In the genomic region with DNA sequence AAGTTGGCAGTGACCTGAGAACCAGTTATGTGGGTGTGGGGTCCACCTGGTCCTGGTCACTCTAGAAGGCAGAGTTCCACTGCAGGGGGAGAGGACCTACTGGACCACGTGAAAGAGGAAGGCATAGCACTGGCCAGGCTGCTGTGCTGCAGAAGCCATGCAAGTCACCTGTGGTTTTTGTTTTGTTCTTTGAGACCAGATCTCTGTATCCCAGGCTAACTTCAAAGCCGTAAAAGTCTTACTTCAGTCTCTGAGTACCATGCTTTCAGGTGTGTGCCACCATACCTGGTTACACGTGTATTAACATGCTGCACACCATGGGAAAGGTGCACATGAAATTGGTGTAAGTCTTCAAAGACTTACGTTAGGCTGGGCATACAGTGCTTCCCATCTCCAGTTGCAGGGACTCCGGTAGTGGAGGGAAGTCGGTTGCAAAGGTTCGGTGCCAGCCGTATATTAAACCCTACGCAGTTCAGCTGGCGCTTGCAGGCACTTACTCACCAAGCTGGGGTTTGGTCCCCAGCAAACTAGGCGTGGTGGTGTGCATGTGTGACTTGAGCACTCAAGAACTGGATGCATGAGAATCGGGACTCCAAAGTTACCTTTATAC, we compare ENCODE assay signal across 11 mouse cellular contexts. TPM values are rescaled to one million over a fixed set of nuclear protein-coding genes. Genes with fewer than 3 reads are reported as not detected.
DNase-seq lines count a peak whose midpoint lies in the region; ATAC-seq and TF ChIP-seq lines count a peak whose summit lies in the region.
"Had no signal": no experiment of that assay in that cellular context is flagged by ENCODE, and none has a peak within 500 bp of the region (broad histone marks: within the 10 kb centered on the region; RNA-seq: fewer than 3 reads in every experiment).

No protein-coding gene starts in this region.

- TF ChIP-seq CTCF in hindbrain, postnatal 0 days (IDR thresholded peaks at IDR 0.05; ENCODE audit: low read depth), result no peak

- peaks cover 32% of the 10 kb centered on the region for H3K4me1 ChIP-seq in heart, embryonic 11.5 days (ENCODE audit: control insufficient read depth, insufficient read depth, low read length)
- peaks cover 71% of the 10 kb centered on the region for H3K4me1 ChIP-seq in midbrain, embryonic 10.5 days
- peaks cover 32% of the 10 kb centered on the region for H3K4me1 ChIP-seq in midbrain, embryonic 11.5 days (ENCODE audit: control insufficient read depth, insufficient read depth, low read length)
- H3K4me1 ChIP-seq in hindbrain, postnatal 0 days (ENCODE audit: insufficient read depth, low read length), result peaks cover 22% of the 10 kb centered on the region; the same call in 1 of the 2 replicates
- H3K4me1 ChIP-seq in neural tube, embryonic 13.5 days (replicated peaks), result peaks cover 69% of the 10 kb centered on the region

- DNase-seq in heart, adult 9 months (ENCODE audit: low spot score in 2 of 2), result no peak
- DNase-seq in midbrain, embryonic 10.5 days (ENCODE audit: low spot score), result no peak
- no peak for DNase-seq in midbrain, embryonic 11.5 days (ENCODE audit: low spot score, missing footprints)
- no peak for DNase-seq in hindbrain, postnatal 0 days (ENCODE audit: low spot score)
- no peak for DNase-seq in right cerebral cortex, postnatal 10 days (ENCODE audit: low spot score in 2 of 2)
- DNase-seq in ovary, postnatal 36 days (ENCODE audit: low spot score), result no peak
- DNase-seq: cerebellum, postnatal 36 days; kidney, postnatal 25 days; lung, postnatal 36 days had no signal

- WGBS in heart, embryonic 11.5 days (ENCODE audit: insufficient replicate concordance), result 92% methylated on average over 12 of the region's 12 CpGs
- WGBS in midbrain, embryonic 10.5 days, result 92% methylated on average over 12 of the region's 12 CpGs
- WGBS in midbrain, embryonic 11.5 days, result 93% methylated on average over 12 of the region's 12 CpGs
- 93% methylated on average over 12 of the region's 12 CpGs for WGBS in hindbrain, postnatal 0 days
- 92% methylated on average over 12 of the region's 12 CpGs for WGBS in neural tube, embryonic 13.5 days

- H3K36me3 ChIP-seq in heart, embryonic 11.5 days (ENCODE audit: control insufficient read depth, insufficient read depth, low read length), result peaks cover 4% of the 10 kb centered on the region; the same call in 1 of the 2 replicates
- H3K36me3 ChIP-seq in midbrain, embryonic 10.5 days, result peaks cover 23% of the 10 kb centered on the region
- H3K36me3 ChIP-seq in midbrain, embryonic 11.5 days (ENCODE audit: control insufficient read depth, insufficient read depth, low read length), result 0 out of 2 replicates have a peak, but pooled peaks cover 2% of the 10 kb centered on the region
- peaks cover 13% of the 10 kb centered on the region; the same call in 1 of the 2 replicates for H3K36me3 ChIP-seq in hindbrain, postnatal 0 days (ENCODE audit: insufficient read depth, low read length)
- H3K36me3 ChIP-seq in neural tube, embryonic 13.5 days, result peaks cover 18% of the 10 kb centered on the region

- H3K27ac ChIP-seq in heart, embryonic 11.5 days (ENCODE audit: low read depth, low read length), result 0 out of 2 replicates have a peak overlapping the region, but pooled peaks have one; percentile 10
- H3K27ac ChIP-seq in midbrain, embryonic 10.5 days (replicated peaks), result no peak overlapping the region
- H3K27ac ChIP-seq in midbrain, embryonic 11.5 days (ENCODE audit: low read depth, low read length), result no peak overlapping the region
- H3K27ac ChIP-seq in hindbrain, postnatal 0 days, result no peak overlapping the region
- no peak overlapping the region for H3K27ac ChIP-seq in neural tube, embryonic 13.5 days (replicated peaks)

- no peak overlapping the region for H3K4me2 ChIP-seq in heart, embryonic 11.5 days
- H3K4me2 ChIP-seq in midbrain, embryonic 11.5 days, result no peak overlapping the region
- H3K4me2 ChIP-seq in hindbrain, postnatal 0 days (ENCODE audit: low read depth, low read length), result no peak overlapping the region
- H3K4me2 ChIP-seq in neural tube, embryonic 13.5 days, result no peak overlapping the region

- H3K4me3 ChIP-seq in heart, embryonic 11.5 days (ENCODE audit: low read depth, low read length), result 0 out of 2 replicates have a peak overlapping the region, but pooled peaks have one; percentile 5
- peak overlapping the region; percentile 85; the same call in 1 of the 2 replicates for H3K4me3 ChIP-seq in midbrain, embryonic 10.5 days
- no peak overlapping the region for H3K4me3 ChIP-seq in midbrain, embryonic 11.5 days (ENCODE audit: low read depth, low read length)
- no peak overlapping the region for H3K4me3 ChIP-seq in hindbrain, postnatal 0 days (ENCODE audit: low read length)
- no peak overlapping the region for H3K4me3 ChIP-seq in neural tube, embryonic 13.5 days

- no peak for ATAC-seq in heart, embryonic 11.5 days (replicated peaks; ENCODE audit: insufficient number of reproducible peaks, low FRiP score, low TSS enrichment)
- no peak for ATAC-seq in midbrain, embryonic 11.5 days (ENCODE audit: low FRiP score)
- no peak for ATAC-seq in hindbrain, postnatal 0 days
- no peak for ATAC-seq in neural tube, embryonic 13.5 days (ENCODE audit: low read depth)

- H3K9me3 ChIP-seq in heart, embryonic 11.5 days (replicated peaks; ENCODE audit: control insufficient read depth, low read length), result no peaks in the 10 kb centered on the region
- no peaks in the 10 kb centered on the region for H3K9me3 ChIP-seq in midbrain, embryonic 10.5 days (replicated peaks)
- H3K9me3 ChIP-seq in midbrain, embryonic 11.5 days (ENCODE audit: control insufficient read depth, low read length), result no peaks in the 10 kb centered on the region
- no peaks in the 10 kb centered on the region for H3K9me3 ChIP-seq in hindbrain, postnatal 0 days (ENCODE audit: low read length)
- H3K9me3 ChIP-seq in neural tube, embryonic 13.5 days, result no peaks in the 10 kb centered on the region

- H3K9ac ChIP-seq in heart, embryonic 11.5 days (ENCODE audit: low read depth, low read length), result no peak overlapping the region
- no peak overlapping the region for H3K9ac ChIP-seq in midbrain, embryonic 11.5 days (ENCODE audit: low read length)
- 0 out of 2 replicates have a peak overlapping the region, but pooled peaks have one; percentile 1 for H3K9ac ChIP-seq in hindbrain, postnatal 0 days (replicated peaks; ENCODE audit: low read length)
- H3K9ac ChIP-seq in neural tube, embryonic 13.5 days, result peak overlapping the region; percentile 89; the same call in 1 of the 2 replicates

- H3K27me3 ChIP-seq in heart, embryonic 11.5 days (ENCODE audit: control insufficient read depth, insufficient read depth, low read length), result no peaks in the 10 kb centered on the region
- H3K27me3 ChIP-seq in midbrain, embryonic 10.5 days (ENCODE audit: low read depth, poor library complexity, severe bottlenecking), result no peaks in the 10 kb centered on the region
- H3K27me3 ChIP-seq in midbrain, embryonic 11.5 days (ENCODE audit: control insufficient read depth, insufficient read depth, low read length), result no peaks in the 10 kb centered on the region
- no peaks in the 10 kb centered on the region for H3K27me3 ChIP-seq in hindbrain, postnatal 0 days (ENCODE audit: insufficient read depth, low read length)
- no peaks in the 10 kb centered on the region for H3K27me3 ChIP-seq in neural tube, embryonic 13.5 days

RNA-seq across cellular contexts. Expression of a gene that starts 2.9 kb away (rescaled TPM):
- 48.2 and 49.2 TPM in 2 replicates for polyA plus RNA-seq in heart, embryonic 11.5 days (2014; fragmentation: Nextera tagmentation; extraction: Ambion mirVana)
- 77.8 and 89.4 TPM in 2 replicates for polyA plus RNA-seq in midbrain, embryonic 10.5 days (2016; fragmentation: Nextera tagmentation; extraction: Ambion mirVana)
- 63.4 and 69.4 TPM in 2 replicates for polyA plus RNA-seq in midbrain, embryonic 11.5 days (2014; fragmentation: Nextera tagmentation; extraction: Ambion mirVana)
- 53.7 and 98.5 TPM in 2 replicates for total RNA-seq in hindbrain, postnatal 0 days (2014; rRNA removed)
- polyA plus RNA-seq in hindbrain, postnatal 0 days (2015; fragmentation: Nextera tagmentation; extraction: Ambion mirVana), result 103 and 106 TPM in 2 replicates
- 94.0 and 101 TPM in 2 replicates for polyA plus RNA-seq in neural tube, embryonic 13.5 days (2015; fragmentation: Nextera tagmentation; extraction: Ambion mirVana)

RNA-seq across cellular contexts. Expression of a gene that starts 2.9 kb away (rescaled TPM):
- 38.6 and 53.9 TPM in 2 replicates for polyA plus RNA-seq in heart, embryonic 11.5 days (2014; fragmentation: Nextera tagmentation; extraction: Ambion mirVana)
- 89.5 and 98.1 TPM in 2 replicates for polyA plus RNA-seq in midbrain, embryonic 10.5 days (2016; fragmentation: Nextera tagmentation; extraction: Ambion mirVana)
- polyA plus RNA-seq in midbrain, embryonic 11.5 days (2014; fragmentation: Nextera tagmentation; extraction: Ambion mirVana), result 31.8 and 34.3 TPM in 2 replicates
- total RNA-seq in hindbrain, postnatal 0 days (2014; rRNA removed), result 136 and 156 TPM in 2 replicates
- polyA plus RNA-seq in hindbrain, postnatal 0 days (2015; fragmentation: Nextera tagmentation; extraction: Ambion mirVana), result 94.3 and 95.4 TPM in 2 replicates
- polyA plus RNA-seq in neural tube, embryonic 13.5 days (2015; fragmentation: Nextera tagmentation; extraction: Ambion mirVana), result 89.7 and 99.0 TPM in 2 replicates

RNA-seq across cellular contexts. Expression of a gene that starts 5.2 kb away (rescaled TPM):
- polyA plus RNA-seq in heart, embryonic 11.5 days (2014; fragmentation: Nextera tagmentation; extraction: Ambion mirVana), result 18.9 and 19.2 TPM in 2 replicates
- polyA plus RNA-seq in midbrain, embryonic 10.5 days (2016; fragmentation: Nextera tagmentation; extraction: Ambion mirVana), result 38.1 and 38.4 TPM in 2 replicates
- 26.1 and 28.6 TPM in 2 replicates for polyA plus RNA-seq in midbrain, embryonic 11.5 days (2014; fragmentation: Nextera tagmentation; extraction: Ambion mirVana)
- total RNA-seq in hindbrain, postnatal 0 days (2014; rRNA removed), result 22.9 and 47.1 TPM in 2 replicates
- 35.7 and 37.5 TPM in 2 replicates for polyA plus RNA-seq in hindbrain, postnatal 0 days (2015; fragmentation: Nextera tagmentation; extraction: Ambion mirVana)
- 30.2 and 31.6 TPM in 2 replicates for polyA plus RNA-seq in neural tube, embryonic 13.5 days (2015; fragmentation: Nextera tagmentation; extraction: Ambion mirVana)

RNA-seq across cellular contexts. Expression of a gene that starts 17.9 kb away (rescaled TPM):
- polyA plus RNA-seq in heart, embryonic 11.5 days (2014; fragmentation: Nextera tagmentation; extraction: Ambion mirVana), result 205 and 218 TPM in 2 replicates
- polyA plus RNA-seq in midbrain, embryonic 10.5 days (2016; fragmentation: Nextera tagmentation; extraction: Ambion mirVana), result 478 and 516 TPM in 2 replicates
- 316 and 350 TPM in 2 replicates for polyA plus RNA-seq in midbrain, embryonic 11.5 days (2014; fragmentation: Nextera tagmentation; extraction: Ambion mirVana)
- total RNA-seq in hindbrain, postnatal 0 days (2014; rRNA removed), result 524 and 597 TPM in 2 replicates
- polyA plus RNA-seq in hindbrain, postnatal 0 days (2015; fragmentation: Nextera tagmentation; extraction: Ambion mirVana), result 416 and 438 TPM in 2 replicates
- 471 and 515 TPM in 2 replicates for polyA plus RNA-seq in neural tube, embryonic 13.5 days (2015; fragmentation: Nextera tagmentation; extraction: Ambion mirVana)

RNA-seq across cellular contexts. Expression of a gene that starts 35.3 kb away (rescaled TPM):
- 1.6 and 1.9 TPM in 2 replicates for polyA plus RNA-seq in heart, embryonic 11.5 days (2014; fragmentation: Nextera tagmentation; extraction: Ambion mirVana)
- 4.6 and 4.7 TPM in 2 replicates for polyA plus RNA-seq in midbrain, embryonic 10.5 days (2016; fragmentation: Nextera tagmentation; extraction: Ambion mirVana)
- polyA plus RNA-seq in midbrain, embryonic 11.5 days (2014; fragmentation: Nextera tagmentation; extraction: Ambion mirVana), result 2.8 and 3.3 TPM in 2 replicates
- 10.1 and 15.8 TPM in 2 replicates for total RNA-seq in hindbrain, postnatal 0 days (2014; rRNA removed)
- polyA plus RNA-seq in hindbrain, postnatal 0 days (2015; fragmentation: Nextera tagmentation; extraction: Ambion mirVana), result 4.1 and 4.4 TPM in 2 replicates
- polyA plus RNA-seq in neural tube, embryonic 13.5 days (2015; fragmentation: Nextera tagmentation; extraction: Ambion mirVana), result 4.1 and 4.8 TPM in 2 replicates

Comparison
In these comparisons a context has a peak if more than half of its experiments do, and no peak if none do; other contexts are left out.
1. H3K4me3 ChIP-seq: peak in heart, embryonic 11.5 days (single experiment) and midbrain, embryonic 10.5 days (single experiment); none in midbrain, embryonic 11.5 days (single experiment), hindbrain, postnatal 0 days (single experiment) and neural tube, embryonic 13.5 days (single experiment).
2. H3K9ac ChIP-seq: peak in hindbrain, postnatal 0 days (single experiment) and neural tube, embryonic 13.5 days (single experiment); none in heart, embryonic 11.5 days (single experiment) and midbrain, embryonic 11.5 days (single experiment).